Mouse (Mus musculus) CH12.LX (cell line): Measurements from ENCODE around the gene Tmem100. TPM values are rescaled to one million over a fixed set of nuclear protein-coding genes. Genes with fewer than 3 reads are reported as not detected.

Experiments
- DNase-seq: peaks from one replicate; pipeline ENCODE4 v3.0.0-alpha.2; 2013; ENCODE audit errors: extremely low read depth
- H3K27ac ChIP-seq: 2 replicates; pipeline ENCODE4 v1.5.1; 2012; ENCODE audit warnings: low read depth, mild to moderate bottlenecking, control low read depth, moderate library complexity; ENCODE audit not compliant: insufficient read depth
- H3K27me3 ChIP-seq: replicated peaks from 2 replicates; pipeline ENCODE3; 2012; ENCODE audit warnings: inconsistent platforms
- H3K36me3 ChIP-seq, 2 experiments: replicated peaks in 1 of 2; 2 replicates each; pipeline versions ENCODE3 to v1.6.1; 2012; ENCODE audit warnings: inconsistent platforms in 1 of 2, low read length in 1 of 2, mild to moderate bottlenecking in 1 of 2, mixed read lengths in 1 of 2, moderate library complexity in 1 of 2; ENCODE audit not compliant: control insufficient read depth in 1 of 2, insufficient read depth in 1 of 2
- H3K4me1 ChIP-seq, 2 experiments: 2 replicates each; pipeline ENCODE4 v1.6.1; 2012; ENCODE audit warnings: inconsistent platforms in 1 of 2, moderate library complexity in 1 of 2; ENCODE audit not compliant: insufficient read depth in 2 of 2, control insufficient read depth in 1 of 2
- H3K4me2 ChIP-seq: 2 replicates; pipeline ENCODE4 v1.6.1; 2012; ENCODE audit warnings: low read depth, mild to moderate bottlenecking, control low read depth; ENCODE audit not compliant: poor library complexity, insufficient read depth, severe bottlenecking
- H3K4me3 ChIP-seq, 3 experiments: fragments of 150-350 bp in 1 of 3; sonication (generic) in 1 of 3; replicated peaks in 1 of 3; 2 replicates each; pipeline versions ENCODE3 to v1.5.1; 2011 to 2012; ENCODE audit warnings: low read depth in 2 of 3, low read length in 2 of 3, mild to moderate bottlenecking in 2 of 3, moderate library complexity in 2 of 3, control low read depth in 1 of 3, improper control_type of control experiment in 1 of 3, inconsistent platforms in 1 of 3, mixed read lengths in 1 of 3; ENCODE audit not compliant: poor library complexity in 1 of 3
- H3K79me2 ChIP-seq: replicated peaks from 2 replicates; pipeline ENCODE4 v1.6.1; 2012; ENCODE audit warnings: mild to moderate bottlenecking, moderate library complexity; ENCODE audit not compliant: control insufficient read depth, poor library complexity, insufficient read depth, severe bottlenecking; ENCODE audit errors: extremely low read depth
- H3K9ac ChIP-seq: 2 replicates; pipeline ENCODE4 v1.6.1; 2012; ENCODE audit warnings: low read depth, mild to moderate bottlenecking, control low read depth, moderate library complexity; ENCODE audit not compliant: insufficient read depth
- H3K9me3 ChIP-seq: replicated peaks from 2 replicates; pipeline ENCODE3; 2012; ENCODE audit warnings: low read length, inconsistent platforms, mixed read lengths
- CHD1 ChIP-seq: IDR thresholded peaks from 2 replicates; pipeline ENCODE4 v1.6.1; 2012; ENCODE audit warnings: low read depth, low read length, improper control_type of control experiment, inconsistent platforms
- EP300 ChIP-seq: IDR thresholded peaks from 2 replicates; pipeline ENCODE4 v1.6.1; 2011; ENCODE audit warnings: low read length, improper control_type of control experiment
- GABPA ChIP-seq: IDR thresholded peaks from 2 replicates; pipeline ENCODE4 v1.6.1; 2012; ENCODE audit warnings: low read depth, low read length, improper control_type of control experiment, inconsistent platforms; ENCODE audit not compliant: insufficient replicate concordance
- JUND ChIP-seq: conservative IDR thresholded peaks from 2 replicates; pipeline ENCODE4 v1.6.1; 2011; ENCODE audit warnings: low read depth, low read length, improper control_type of control experiment
- MAZ ChIP-seq: IDR thresholded peaks from 2 replicates; pipeline ENCODE4 v1.6.1; 2012; ENCODE audit warnings: low read depth, mild to moderate bottlenecking, inconsistent platforms, low read length, improper control_type of control experiment, moderate library complexity
- MEF2A ChIP-seq: IDR thresholded peaks from 2 replicates; pipeline ENCODE4 v1.6.1; 2014; ENCODE audit warnings: low read depth, mild to moderate bottlenecking, inconsistent platforms, low read length, improper control_type of control experiment, borderline replicate concordance
- NELFE ChIP-seq: IDR thresholded peaks from 2 replicates; pipeline ENCODE4 v1.6.1; 2011; ENCODE audit warnings: low read depth, low read length, improper control_type of control experiment
- PAX5 ChIP-seq: IDR thresholded peaks from 2 replicates; pipeline ENCODE4 v1.6.1; 2012; ENCODE audit warnings: low read length, inconsistent platforms, mixed read lengths
- POLR2AphosphoS2 ChIP-seq: IDR thresholded peaks from 2 replicates; pipeline ENCODE4 v1.6.1; 2011; ENCODE audit warnings: low read depth, low read length, improper control_type of control experiment
- RAD21 ChIP-seq: IDR thresholded peaks from 2 replicates; pipeline ENCODE4 v1.6.1; 2011; ENCODE audit warnings: low read depth, mild to moderate bottlenecking, low read length, improper control_type of control experiment, moderate library complexity
- SIN3A ChIP-seq: IDR thresholded peaks from 2 replicates; pipeline ENCODE4 v1.6.1; 2012; ENCODE audit warnings: low read length, improper control_type of control experiment, inconsistent platforms
- SMC3 ChIP-seq: IDR thresholded peaks from 2 replicates; pipeline ENCODE4 v1.6.1; 2011; ENCODE audit warnings: low read depth, low read length, improper control_type of control experiment
- TCF12 ChIP-seq: IDR thresholded peaks from 2 replicates; pipeline ENCODE4 v1.6.1; 2014; ENCODE audit warnings: low read depth, mild to moderate bottlenecking, inconsistent platforms, low read length, improper control_type of control experiment
- ZMIZ1 ChIP-seq: IDR thresholded peaks from 2 replicates; pipeline ENCODE4 v1.6.1; 2012; ENCODE audit warnings: low read depth, mild to moderate bottlenecking, inconsistent platforms, low read length, improper control_type of control experiment
- dilution Hi-C: fragments of 300-500 bp; cut with MboI; formaldehyde crosslinking; loops from 2 replicates; pipeline ENCODE4 v1.14.3; 2020; ENCODE audit warnings: low sequenced_read_pairs; ENCODE audit not compliant: extremely low pct_unique_long_range_greater_than_20kb, extremely low pct_ligation_motif_present
- in situ Hi-C: fragments of 300-500 bp; cut with MboI; formaldehyde crosslinking; loops from 3 replicates; pipeline ENCODE4 v1.14.3; 2019; ENCODE audit warnings: low sequenced_read_pairs, low pct_ligation_motif_present, low pct_unique_long_range_greater_than_20kb, mixed read lengths
- polyA plus RNA-seq: library from polyadenylated mRNA; unstranded; fragments of >175 nt; gene quantifications from 2 replicates; pipeline ENCODE4 v1.2.1, GENCODE M21; 2012; ENCODE audit warnings: low read depth; ENCODE audit not compliant: insufficient read length
- total RNA-seq, 2 experiments: library from RNA; depleted of rRNA; stranded (reverse); fragments of 300-350 nt in 1 of 2; fragments of >200 nt in 1 of 2; gene quantifications; 2 replicates each; pipeline ENCODE4 v1.2.3; 2012 to 2014

Tmem100 gene
- total and polyA plus RNA-seq, 3 experiments, result 0.30 to 3.5 (median 1.0) TPM

- TF ChIP-seq GABPA, result no peak
- TF ChIP-seq CHD1, result no peak
- no peak for TF ChIP-seq TCF12
- no peak for TF ChIP-seq ZMIZ1
- no peak for TF ChIP-seq PAX5
- no peak for TF ChIP-seq EP300
- no peak for TF ChIP-seq JUND
- TF ChIP-seq NELFE, result no peak
- TF ChIP-seq MAZ, result no peak
- no peak for TF ChIP-seq SIN3A
- no peak for TF ChIP-seq MEF2A
- no peak for TF ChIP-seq RAD21
- TF ChIP-seq, all 38 proteins: peak for 0
- no peaks in the 10 kb centered on the region for H3K79me2 ChIP-seq
- in situ Hi-C loops, result loop anchor here (25.0 kb wide), 1 partner anchor 615 kb away; no protein-coding TSS in a partner anchor
- H3K27me3 ChIP-seq, result no peaks in the 10 kb centered on the region
- dilution Hi-C loops, result no loop called here
- no peak overlapping the region for H3K9ac ChIP-seq
- H3K9me3 ChIP-seq, result no peaks in the 10 kb centered on the region
- no peak overlapping the region for H3K4me3 ChIP-seq
- peaks cover 4 to 20% of the 10 kb centered on the region in 2 experiments; a peak in 3 of 4 replicates for H3K4me1 ChIP-seq
- no peak for DNase-seq
- H3K4me2 ChIP-seq, result no peak overlapping the region
- H3K27ac ChIP-seq, result no peak overlapping the region
- peaks cover 0 to 37% of the 10 kb centered on the region in 2 experiments for H3K36me3 ChIP-seq
Observed at GRCm38 (mm10) chr11:89996856-89997255, 33.3 kb upstream of the Tmem100 start.

- Histone ChIP-seq H3K9ac (no peak overlapping the region), H3K79me2 (no peaks in the 10 kb centered on the region), H3K27ac (no peak overlapping the region), H3K4me1 (peaks cover 4 to 25% of the 10 kb centered on the region in 2 experiments; a peak in 3 of 4 replicates), H3K4me2 (no peak overlapping the region), H3K9me3 (no peaks in the 10 kb centered on the region), H3K36me3 (peaks cover 0 to 37% of the 10 kb centered on the region in 2 experiments), H3K4me3 (no peak overlapping the region), H3K27me3 (no peaks in the 10 kb centered on the region)
- no peak for DNase-seq
- dilution Hi-C loops, result no loop called here
- TF ChIP-seq ZMIZ1 (no peak), POLR2AphosphoS2 (no peak), CHD1 (no peak), SMC3 (no peak), TCF12 (no peak), NELFE (no peak), MEF2A (no peak)
- in situ Hi-C loops, result loop anchor here (25.0 kb wide), 1 partner anchor 613 kb away; no protein-coding TSS in a partner anchor
Observed at GRCm38 (mm10) chr11:89998996-89999770, 31.0 kb upstream of the Tmem100 start.
